Mouse (Mus musculus): ENCODE measurements around the gene Ell2.
A peak's percentile ranks its signal among the peaks of the same experiment; 100 is the strongest.
"Not testable (repeated sequence)": the region's sequence is repeated elsewhere in the genome, so short reads cannot be mapped to it uniquely, and the experiment has no call there.

Gene Ell2

DNA sequence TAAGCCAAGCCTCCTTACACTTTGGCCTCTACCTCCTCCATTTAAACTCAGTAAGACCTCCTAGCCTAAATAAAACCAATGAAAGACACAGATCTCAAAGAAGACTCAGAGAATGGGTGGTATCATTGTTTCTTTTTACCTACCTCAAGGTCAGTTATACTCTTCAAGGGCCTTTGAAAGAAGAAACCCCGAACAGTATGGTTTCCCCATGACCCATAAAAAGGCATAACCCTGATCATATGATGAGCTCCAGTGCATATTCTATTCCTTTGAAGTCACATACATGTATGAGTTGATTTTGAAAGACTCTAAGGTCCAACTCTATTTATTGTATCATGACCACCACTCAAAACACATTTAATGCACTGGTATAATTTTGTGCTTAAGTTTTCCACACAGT, at the start of gene Ell2:
Ell2 (plus strand) TSS at position 301 of the 400 bp plus-strand sequence.
- DNase-seq (ENCODE audit: low read depth), result no peak

- DNase-seq (ENCODE audit: low read depth), result no peak
Measured at GRCm38 (mm10) chr13:75685438-75685837, 21.1 kb upstream of the Ell2 start.

DNA sequence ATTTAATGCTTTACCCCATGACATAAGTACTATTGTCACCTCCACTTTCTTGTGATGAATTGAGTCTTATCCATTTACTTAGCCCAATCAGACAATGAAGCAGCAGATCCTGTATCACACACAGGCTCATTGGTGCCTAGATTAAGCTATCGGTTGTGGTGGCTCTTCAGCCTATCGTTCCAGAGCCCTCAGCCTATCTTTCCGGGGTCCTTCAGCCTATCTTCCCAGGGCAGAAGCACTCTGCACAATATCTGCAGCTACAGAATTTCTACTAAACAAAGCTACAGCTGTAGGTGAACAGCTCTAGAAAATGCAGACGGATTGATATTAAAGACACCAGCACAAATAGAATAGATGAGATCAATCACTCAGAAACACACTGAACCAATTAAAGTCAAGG, 19.6 kb upstream of the Ell2 start:
- DNase-seq (ENCODE audit: low read depth), result no peak

DNA sequence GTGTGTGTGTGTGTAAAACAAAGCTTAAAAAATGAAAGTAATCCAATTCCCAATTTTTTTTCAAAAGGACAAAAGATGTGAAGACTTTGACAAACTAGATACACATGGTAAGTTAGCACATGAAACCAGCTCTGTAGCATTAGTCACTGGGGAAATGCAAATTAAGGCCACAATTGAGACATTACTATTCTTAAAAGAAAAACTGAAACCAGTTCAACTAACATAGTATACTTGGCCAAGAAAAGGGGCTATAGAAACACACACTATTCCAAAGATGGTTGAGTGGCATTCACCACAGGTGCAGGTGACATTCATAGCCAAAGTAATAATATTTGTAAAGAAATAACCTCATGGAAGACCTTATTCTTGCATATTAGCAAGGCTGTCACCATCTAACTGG, 14.9 kb upstream of the Ell2 start:
- DNase-seq (ENCODE audit: low read depth), result no peak

DNA sequence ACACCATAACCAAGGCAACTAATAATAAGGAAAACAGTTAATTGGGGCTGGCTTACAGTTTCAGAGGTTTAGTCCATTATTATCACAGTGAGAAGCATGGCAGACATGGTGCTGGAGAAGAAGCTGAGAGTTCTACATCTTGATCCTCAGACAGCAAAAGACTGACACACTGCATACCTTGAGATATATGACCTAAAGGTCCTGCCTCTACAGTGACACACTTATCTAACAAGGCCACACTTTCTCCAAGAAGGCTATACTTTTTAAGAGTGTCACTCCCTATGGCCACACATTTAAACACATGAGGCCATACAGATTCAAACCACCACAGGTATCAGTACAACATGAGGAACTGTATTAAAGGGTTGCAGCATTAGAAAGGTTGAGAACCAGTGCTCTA, 13.5 kb upstream of the Ell2 start:
- no peak for DNase-seq (ENCODE audit: low read depth)

DNA sequence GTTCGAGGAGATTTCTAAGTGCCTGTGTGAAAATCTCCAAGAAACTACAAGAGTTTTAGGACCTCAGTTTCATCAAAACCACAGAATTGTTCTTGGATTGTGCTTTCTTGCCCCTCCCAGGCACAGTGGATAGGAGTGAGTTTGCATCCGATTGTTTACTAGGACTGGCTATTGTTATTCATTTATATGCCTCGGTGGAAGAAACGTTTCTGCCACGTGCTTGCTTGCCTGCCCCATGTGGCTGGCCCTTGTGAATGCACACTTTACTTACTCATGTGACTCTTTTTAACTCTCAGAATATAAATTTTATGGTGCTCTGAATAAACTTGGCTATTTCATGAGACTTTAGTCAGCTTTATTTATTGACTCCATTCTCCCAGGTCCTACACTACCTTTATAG, 3.7 kb upstream of the Ell2 start:
- no peak for DNase-seq (ENCODE audit: low read depth)

GRCm38 (mm10) chr13:75706882-75707816, 592 bp downstream of the Ell2 start:
- peak; percentile 97 for DNase-seq (ENCODE audit: low read depth)

GRCm38 (mm10) chr13:75707821-75708636, 1.5 kb downstream of the Ell2 start:
- DNase-seq (ENCODE audit: low read depth), result no peak

DNA sequence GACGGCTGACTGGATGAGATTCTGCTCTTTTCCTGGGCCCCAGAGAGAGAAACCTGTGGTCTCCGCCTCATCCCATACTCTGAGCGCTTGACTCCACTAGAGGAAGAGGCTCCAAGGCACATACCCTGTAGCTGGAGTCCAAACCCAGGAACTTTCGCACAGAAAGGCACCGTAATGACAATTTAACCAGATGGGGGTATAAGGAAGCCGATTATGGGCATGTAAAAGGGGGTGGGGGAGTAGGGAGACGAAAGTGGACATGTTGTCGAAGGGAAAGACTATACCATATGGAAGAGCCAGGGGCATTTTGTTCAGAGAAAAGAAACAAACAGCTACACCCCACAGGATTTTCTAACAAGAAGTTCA, 2.1 kb downstream of the Ell2 start:
- DNase-seq (ENCODE audit: low read depth), result no peak

DNA sequence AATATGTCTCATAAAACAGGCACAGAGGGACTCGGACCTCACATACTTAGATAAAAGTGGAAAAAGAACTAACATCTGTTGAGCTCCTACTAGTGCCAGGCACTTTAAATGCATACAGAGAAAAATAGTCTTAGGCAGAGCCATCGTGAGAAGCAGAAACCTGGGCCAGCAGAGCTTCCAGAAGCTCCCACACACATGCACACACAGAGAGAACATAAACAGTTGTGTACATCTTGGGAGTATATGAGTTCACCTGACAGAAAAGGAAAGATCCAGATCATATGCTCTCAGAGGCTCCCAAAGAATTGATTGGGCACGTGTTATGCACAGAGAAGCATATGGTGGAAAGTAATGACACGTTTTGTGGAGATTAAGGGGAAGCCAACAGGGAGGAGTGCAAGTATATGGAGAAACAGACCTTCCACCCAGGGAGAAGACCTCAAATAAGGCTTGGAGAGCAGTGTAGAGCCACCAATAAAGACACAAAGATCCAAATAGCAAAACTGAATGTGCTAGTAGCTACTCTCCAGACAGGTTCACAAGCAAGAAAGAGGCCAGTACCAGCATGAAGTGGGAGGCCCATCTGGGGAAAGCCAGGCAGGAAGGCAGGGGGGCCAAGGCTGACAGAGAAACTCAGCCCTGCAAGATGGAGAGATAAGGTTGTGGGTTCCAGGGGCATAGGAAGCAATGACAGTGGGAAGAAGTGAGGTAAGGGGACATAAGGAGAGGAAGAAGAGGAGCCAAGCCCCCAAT, 2.6 kb downstream of the Ell2 start:
- no peak for DNase-seq (ENCODE audit: low read depth)

DNA sequence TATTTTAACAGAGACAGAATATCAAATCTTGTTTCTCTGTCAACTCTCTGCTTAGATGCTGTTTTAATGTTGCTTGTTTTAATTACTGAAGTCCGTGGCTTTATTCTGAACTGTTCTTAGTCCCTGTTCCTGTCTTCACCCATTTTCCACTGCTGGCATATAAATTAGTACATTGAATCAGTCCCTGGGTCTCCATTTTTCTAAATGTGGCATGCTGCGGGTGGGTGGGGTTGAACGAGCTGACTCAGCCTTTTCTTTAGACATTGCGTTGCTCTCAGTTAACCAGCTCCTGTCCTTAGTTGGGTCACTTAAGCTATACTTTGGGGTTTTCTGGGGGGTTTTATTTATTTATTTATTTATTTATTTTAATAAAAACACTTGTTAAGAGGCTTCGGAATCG, 3.6 kb downstream of the Ell2 start:
- no peak for DNase-seq (ENCODE audit: low read depth)

DNA sequence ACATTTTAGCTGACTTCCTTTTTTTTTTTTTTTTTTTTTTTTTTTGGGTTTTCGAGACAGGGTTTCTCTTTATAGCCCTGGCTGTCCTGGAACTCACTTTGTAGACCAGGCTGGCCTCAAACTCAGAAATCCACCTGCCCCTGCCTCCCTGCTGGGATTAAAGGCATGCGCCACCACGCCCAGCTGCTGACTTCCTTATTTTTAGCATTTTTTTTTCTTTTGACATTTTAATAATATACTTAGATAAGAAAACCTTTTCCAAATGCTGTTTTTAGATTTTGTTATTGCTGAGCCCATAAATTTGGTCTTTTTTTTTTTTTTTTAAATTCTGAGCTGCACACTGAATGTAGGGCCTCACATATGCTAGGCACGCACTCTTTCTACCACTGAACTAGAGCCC, 5.0 kb downstream of the Ell2 start:
- not testable (repeated sequence) for DNase-seq (ENCODE audit: low read depth)

DNA sequence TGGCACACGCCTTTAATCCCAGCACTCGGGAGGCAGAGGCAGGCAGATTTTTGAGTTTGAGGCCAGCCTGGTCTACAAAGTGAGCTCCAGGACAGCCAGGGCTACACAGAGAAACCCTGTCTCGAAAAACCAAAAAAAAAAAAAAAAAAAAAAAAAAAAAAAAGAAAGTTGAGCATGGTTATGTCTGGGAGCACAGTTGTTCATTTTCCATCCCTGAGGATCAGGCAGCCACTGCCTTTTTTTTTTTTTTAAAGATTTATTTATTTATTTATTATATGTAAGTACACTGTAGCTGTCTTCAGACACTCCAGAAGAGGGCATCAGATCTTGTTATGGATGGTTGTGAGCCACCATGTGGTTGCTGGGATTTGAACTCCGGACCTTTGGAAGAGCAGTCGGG, 6.0 kb downstream of the Ell2 start:
- not testable (repeated sequence) for DNase-seq (ENCODE audit: low read depth)

- no peak for DNase-seq (ENCODE audit: low read depth)
Measured at GRCm38 (mm10) chr13:75714407-75714806, 7.8 kb downstream of the Ell2 start.

DNA sequence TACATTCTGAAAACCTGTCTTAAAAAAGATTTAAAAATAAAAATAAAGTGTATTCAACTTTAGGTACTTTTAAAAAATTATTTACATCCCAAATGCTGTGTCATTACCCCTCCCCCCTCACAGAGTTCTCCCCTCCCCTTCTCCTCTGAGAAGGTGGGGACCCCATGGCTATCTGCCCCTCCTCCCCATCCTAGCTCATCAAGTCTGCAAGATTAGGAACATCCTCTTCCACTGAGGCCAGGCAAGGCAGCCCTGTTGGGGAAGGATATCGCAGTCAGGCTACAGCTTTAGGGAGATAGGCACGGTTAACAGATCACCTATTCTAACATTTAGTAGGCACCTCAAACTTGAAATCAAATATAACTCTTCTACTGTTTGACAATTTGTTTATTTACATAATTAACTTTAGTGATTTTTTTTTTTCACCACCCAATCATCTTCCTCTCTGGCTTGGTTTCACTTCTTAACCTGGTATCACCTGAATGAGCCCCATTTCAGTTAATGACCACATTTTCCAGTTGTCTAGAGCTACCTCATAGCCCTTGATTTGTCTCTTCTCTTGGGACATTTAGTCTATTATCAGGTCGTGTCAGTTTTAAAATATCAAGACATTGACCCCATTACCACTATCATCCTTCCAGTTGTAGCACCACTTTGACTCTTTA, 11.2 kb downstream of the Ell2 start:
- no peak for DNase-seq (ENCODE audit: low read depth)

DNA sequence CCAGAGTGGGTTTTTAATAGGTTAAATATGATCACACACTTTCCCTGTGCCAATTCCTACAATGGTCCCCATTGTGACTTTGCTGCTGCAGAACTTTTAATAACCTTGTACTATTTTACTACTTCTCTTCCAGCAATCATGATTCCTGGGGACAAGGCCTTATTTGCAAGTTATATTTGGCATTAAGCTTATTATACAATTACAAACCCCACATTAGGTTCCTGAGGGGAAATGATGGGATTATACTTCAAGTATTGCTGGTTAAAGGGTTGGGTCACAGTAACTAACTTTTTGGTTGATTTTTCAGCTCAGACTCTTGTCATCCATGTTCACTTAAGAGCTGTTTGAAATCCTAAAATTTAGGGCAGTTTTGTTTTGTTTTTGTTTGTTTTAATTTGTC, 11.8 kb downstream of the Ell2 start:
- no peak for DNase-seq (ENCODE audit: low read depth)

- no peak for DNase-seq (ENCODE audit: low read depth)
Measured at GRCm38 (mm10) chr13:75719645-75720044, 13.1 kb downstream of the Ell2 start.

DNA sequence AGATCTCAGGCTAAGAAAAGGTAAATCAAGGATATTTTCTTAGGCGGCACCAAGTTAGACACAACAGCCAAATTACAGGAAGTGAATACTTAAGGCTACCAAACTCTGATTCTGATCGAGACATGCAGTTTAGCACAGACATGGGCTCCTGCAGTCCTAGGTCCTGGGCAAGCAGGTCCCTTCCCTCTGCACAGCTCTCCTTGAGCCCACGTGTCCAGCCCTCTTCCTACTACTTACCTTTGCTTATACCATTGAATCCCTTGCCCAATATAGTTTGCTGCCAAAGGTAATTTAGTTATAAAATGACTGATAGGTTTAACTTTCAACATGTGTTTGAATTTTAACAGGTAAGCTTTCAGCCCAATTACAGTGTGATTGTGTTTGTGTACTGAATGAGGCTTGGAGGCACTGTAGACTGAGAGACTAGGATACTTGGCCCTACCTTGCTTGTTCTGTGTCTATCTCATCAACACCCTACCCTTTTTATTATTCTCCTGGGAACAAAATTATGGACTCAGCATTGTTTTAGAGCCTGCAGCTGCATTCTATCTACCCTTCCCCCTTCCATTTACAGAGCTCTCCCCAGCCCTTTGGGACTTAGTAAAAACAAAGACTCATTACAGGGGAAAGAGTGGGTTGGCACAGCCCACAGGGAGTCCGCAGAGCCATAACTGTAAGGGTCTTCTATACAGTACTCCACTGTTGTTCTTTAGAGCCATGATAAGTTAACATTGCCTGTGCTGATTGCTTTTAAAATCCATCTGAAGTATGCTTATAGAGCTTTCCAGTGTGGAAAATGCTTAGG, 20.2 kb downstream of the Ell2 start:
- DNase-seq (ENCODE audit: low read depth), result no peak

GRCm38 (mm10) chr13:75727932-75728331, 21.4 kb downstream of the Ell2 start:
- DNase-seq (ENCODE audit: low read depth), result no peak

DNA sequence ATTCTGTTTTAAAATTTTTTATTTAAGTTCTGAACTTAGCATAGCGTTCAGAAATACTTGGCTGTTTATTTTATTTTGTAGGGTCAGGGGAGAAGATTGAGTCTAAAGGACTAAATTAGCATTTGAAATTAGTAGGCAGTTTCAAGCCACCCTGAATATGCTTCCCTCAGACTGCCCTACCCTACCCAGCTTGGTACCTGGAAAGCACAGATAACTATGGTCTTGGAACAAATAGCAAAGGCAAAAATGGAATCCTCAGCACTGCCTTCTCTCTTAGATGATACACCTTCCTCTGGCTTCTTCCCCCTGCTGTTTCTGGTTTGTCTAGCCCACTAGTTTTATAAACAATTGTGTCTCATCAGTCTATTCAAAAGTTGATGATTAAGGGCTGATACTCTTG, 23.3 kb downstream of the Ell2 start:
- no peak for DNase-seq (ENCODE audit: low read depth)

- DNase-seq (ENCODE audit: low read depth), result no peak
Measured at GRCm38 (mm10) chr13:75730717-75731116, 24.2 kb downstream of the Ell2 start.

All from c-Kit-positive CD71-negative TER-119-negative erythroid progenitor cells, embryonic 14.5 days (primary cell).